Comparison of ENCODE assay signal across 8 mouse cellular contexts in genomic region chr1:82284403-82284802, GRCm38 (mm10). TPM values are rescaled to one million over a fixed set of nuclear protein-coding genes. Genes with fewer than 3 reads are reported as not detected.
A peak's percentile ranks its signal among the peaks of the same experiment; 100 is the strongest.
DNase-seq lines count a peak whose midpoint lies in the region; ATAC-seq and TF ChIP-seq lines count a peak whose summit lies in the region.

No protein-coding gene starts in this region.

- no peaks in the 10 kb centered on the region for H3K9me3 ChIP-seq in liver, embryonic 13.5 days (replicated peaks)

- no peaks in the 10 kb centered on the region for H3K27me3 ChIP-seq in testis, adult 2 months (ENCODE audit: control insufficient read depth, insufficient read depth, low read length)
- peaks cover 48% of the 10 kb centered on the region for H3K27me3 ChIP-seq in liver, embryonic 13.5 days

- H3K36me3 ChIP-seq in testis, adult 2 months (ENCODE audit: control insufficient read depth, insufficient read depth, low read length), result no peaks in the 10 kb centered on the region
- H3K36me3 ChIP-seq in liver, embryonic 13.5 days, result peaks cover 16% of the 10 kb centered on the region

- TF ChIP-seq POLR2A in testis, adult 2 months (IDR thresholded peaks at IDR 0.05; ENCODE audit: control insufficient read depth, low read depth, low read length), result no peak

- H3K4me2 ChIP-seq in liver, embryonic 13.5 days, result peak overlapping the region; percentile 88

- H3K27ac ChIP-seq in testis, adult 2 months (ENCODE audit: control insufficient read depth, insufficient read depth, low read depth, low read length), result peak overlapping the region; percentile 23; the same call in 1 of the 2 replicates
- H3K27ac ChIP-seq in liver, embryonic 13.5 days, result no peak overlapping the region

- no peak overlapping the region for H3K4me3 ChIP-seq in testis, adult 2 months (ENCODE audit: control insufficient read depth, low read depth, low read length)
- peak overlapping the region; percentile 66; the same call in 1 of the 2 replicates for H3K4me3 ChIP-seq in liver, embryonic 13.5 days (replicated peaks)

- no peak for TF ChIP-seq CTCF in testis, adult 2 months (IDR thresholded peaks at IDR 0.05; ENCODE audit: control insufficient read depth, insufficient read depth, insufficient replicate concordance, low read depth, low read length)

- no peak for ATAC-seq in liver, embryonic 13.5 days (ENCODE audit: low read depth)
- no peak for ATAC-seq in erythroblast, adult 5-6 weeks (replicated peaks; ENCODE audit: low FRiP score, poor library complexity, severe bottlenecking)
- ATAC-seq in CD4-positive, CD25-positive, alpha-beta regulatory T cell, adult 4 months, result no peak

- H3K4me1 ChIP-seq in testis, adult 2 months (ENCODE audit: control insufficient read depth, insufficient read depth, low read length), result peaks cover 21% of the 10 kb centered on the region
- peaks cover 29% of the 10 kb centered on the region for H3K4me1 ChIP-seq in liver, embryonic 13.5 days (replicated peaks)

- peak; percentile 8 to 17 for DNase-seq in frontal cortex, postnatal 36 days (ENCODE audit: low spot score in 2 of 2)
- DNase-seq in frontal cortex, postnatal 10 days (ENCODE audit: low spot score in 2 of 2), result no peak
- no peak for DNase-seq in testis, postnatal 14 days (ENCODE audit: low spot score)
- no peak for DNase-seq in liver, embryonic 13.5 days
- DNase-seq in right cerebral cortex, adult 2 months (ENCODE audit: low spot score in 2 of 2), result no peak

- H3K9ac ChIP-seq in liver, embryonic 13.5 days, result peak overlapping the region; percentile 5; the same call in 1 of the 2 replicates

- WGBS in liver, embryonic 13.5 days (ENCODE audit: insufficient replicate concordance), result 34% methylated on average over 4 of the region's 4 CpGs

RNA-seq across cellular contexts. Expression of gene Irs1, which starts 6.8 kb away (rescaled TPM):
- 0.41 and 0.46 TPM in 2 replicates for polyA plus RNA-seq in testis, adult 2 months (2012; rRNA removed)
- 0.75 and 0.96 TPM in 2 replicates for polyA plus RNA-seq in liver, embryonic 13.5 days (2015; fragmentation: Nextera tagmentation; extraction: Ambion mirVana)
- 0.42 TPM in 1 of 2 replicates, not detected in the other for total RNA-seq in erythroblast, adult 5-6 weeks (2015; ENCODE audit: low replicate concordance)
- not detected in 2 replicates for total RNA-seq in erythroblast, adult 5-6 weeks (2017; ENCODE audit: low replicate concordance)
- polyA plus RNA-seq in CD4-positive, CD25-positive, alpha-beta regulatory T cell, adult 4 months (2017; shearing (Covaris generic)), result not detected

RNA-seq across cellular contexts. Expression of gene Rhbdd1, which starts 31.8 kb away (rescaled TPM):
- polyA plus RNA-seq in testis, adult 2 months (2012; rRNA removed), result 45.3 and 46.4 TPM in 2 replicates
- polyA plus RNA-seq in liver, embryonic 13.5 days (2015; fragmentation: Nextera tagmentation; extraction: Ambion mirVana), result 8.6 and 10.3 TPM in 2 replicates
- total RNA-seq in erythroblast, adult 5-6 weeks (2015; ENCODE audit: low replicate concordance), result 3.6 and 5.2 TPM in 2 replicates
- 4.6 and 7.6 TPM in 2 replicates for total RNA-seq in erythroblast, adult 5-6 weeks (2017; ENCODE audit: low replicate concordance)
- polyA plus RNA-seq in CD4-positive, CD25-positive, alpha-beta regulatory T cell, adult 4 months (2017; shearing (Covaris generic)), result 10 to 100 TPM; 15.5 to 29.8 TPM

RNA-seq across cellular contexts. Expression of gene Gm9747, which starts 51.5 kb away (rescaled TPM):
- polyA plus RNA-seq in testis, adult 2 months (2012; rRNA removed), result not detected in 2 replicates
- polyA plus RNA-seq in liver, embryonic 13.5 days (2015; fragmentation: Nextera tagmentation; extraction: Ambion mirVana), result 2.6 and 3.3 TPM in 2 replicates
- total RNA-seq in erythroblast, adult 5-6 weeks (2015; ENCODE audit: low replicate concordance), result not detected in 2 replicates
- not detected in 2 replicates for total RNA-seq in erythroblast, adult 5-6 weeks (2017; ENCODE audit: low replicate concordance)
- not detected for polyA plus RNA-seq in CD4-positive, CD25-positive, alpha-beta regulatory T cell, adult 4 months (2017; shearing (Covaris generic))

Comparison
In these comparisons a context has a peak if more than half of its experiments do, and no peak if none do; other contexts are left out.
1. DNase-seq: peak in frontal cortex, postnatal 36 days (2 of 2); none in frontal cortex, postnatal 10 days (0 of 2), testis, postnatal 14 days (single experiment), liver, embryonic 13.5 days (single experiment) and right cerebral cortex, adult 2 months (0 of 2).